23 mouse cellular contexts compared by ENCODE assay signal in the genomic region with DNA sequence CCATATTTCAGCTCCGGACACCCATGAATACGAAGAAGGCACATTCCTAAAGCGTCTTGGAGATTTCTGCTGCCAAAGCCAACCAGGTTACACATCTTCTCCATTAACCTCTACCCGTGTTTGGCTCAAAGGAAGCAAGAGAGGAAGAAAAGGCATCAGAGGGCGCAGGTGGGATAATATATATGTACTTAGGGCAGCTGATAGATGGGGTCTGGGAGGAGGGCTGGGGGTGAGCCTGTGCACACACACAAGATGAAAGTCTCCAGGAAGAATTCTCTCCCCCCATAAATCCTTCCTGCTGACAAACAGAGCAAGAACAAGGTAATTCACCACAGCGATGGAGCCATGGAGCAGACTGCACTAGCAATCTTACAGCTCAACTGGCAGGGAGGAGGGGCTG.
DNase-seq lines count a peak whose midpoint lies in the region; ATAC-seq and TF ChIP-seq lines count a peak whose summit lies in the region.
"Had no signal": no experiment of that assay in that cellular context is flagged by ENCODE, and none has a peak within 500 bp of the region (broad histone marks: within the 10 kb centered on the region; RNA-seq: fewer than 3 reads in every experiment).

No protein-coding gene starts in this region.

- H3K4me3 ChIP-seq in neural tube, embryonic 11.5 days (ENCODE audit: low read depth, low read length) = no peak overlapping the region
- no peak overlapping the region for H3K4me3 ChIP-seq in cerebellum, adult 2 months (replicated peaks; ENCODE audit: insufficient read depth, low read depth, low read length)
- H3K4me3 ChIP-seq: embryonic facial prominence, embryonic 12.5 days; forebrain, embryonic 15.5 days; gastrocnemius, adult 2 months; heart, embryonic 15.5 days; hindbrain, embryonic 13.5 days had no signal

- TF ChIP-seq CTCF in cerebellum, adult 2 months (IDR thresholded peaks at IDR 0.05; ENCODE audit: borderline replicate concordance, insufficient read depth, low read depth, low read length) = no peak

- no peak for ATAC-seq in neural tube, embryonic 11.5 days (ENCODE audit: insufficient read depth, low FRiP score, low TSS enrichment)
- ATAC-seq: CD4-positive, CD25-positive, alpha-beta regulatory T cell, adult 4 months; forebrain, embryonic 15.5 days; hindbrain, postnatal 0 days had no signal

- no peaks in the 10 kb centered on the region for H3K4me1 ChIP-seq in neural tube, embryonic 11.5 days (ENCODE audit: control insufficient read depth, insufficient read depth, low read length)
- peaks cover 6% of the 10 kb centered on the region; the same call in 1 of the 2 replicates for H3K4me1 ChIP-seq in cerebellum, adult 2 months (ENCODE audit: control insufficient read depth, insufficient read depth, low read length)
- H3K4me1 ChIP-seq: embryonic facial prominence, embryonic 12.5 days had no signal

- no peaks in the 10 kb centered on the region for H3K36me3 ChIP-seq in neural tube, embryonic 11.5 days (ENCODE audit: control insufficient read depth, insufficient read depth, low read length)
- H3K36me3 ChIP-seq: embryonic facial prominence, embryonic 12.5 days; forebrain, embryonic 15.5 days; G1E; heart, embryonic 15.5 days; hindbrain, embryonic 13.5 days had no signal

- no peak for TF ChIP-seq POLR2A in cerebellum, adult 2 months (IDR thresholded peaks at IDR 0.05; ENCODE audit: borderline replicate concordance, insufficient read depth, low read length)

- H3K9me3 ChIP-seq in neural tube, embryonic 11.5 days (ENCODE audit: control insufficient read depth, low read length) = no peaks in the 10 kb centered on the region
- H3K9me3 ChIP-seq: embryonic facial prominence, embryonic 12.5 days; forebrain, embryonic 15.5 days; heart, embryonic 15.5 days; hindbrain, embryonic 13.5 days had no signal

- 0 out of 2 replicates have a peak overlapping the region, but pooled peaks have one; percentile 14 for H3K27ac ChIP-seq in neural tube, embryonic 11.5 days (ENCODE audit: low read depth, low read length)
- H3K27ac ChIP-seq in cerebellum, adult 2 months (ENCODE audit: insufficient read depth, low read length) = no peak overlapping the region
- H3K27ac ChIP-seq: embryonic facial prominence, embryonic 12.5 days; forebrain, embryonic 15.5 days; gastrocnemius, adult 2 months; heart, embryonic 15.5 days; hindbrain, embryonic 13.5 days; hindbrain, postnatal 0 days had no signal

- H3K9ac ChIP-seq in neural tube, embryonic 11.5 days (ENCODE audit: low read length) = no peak overlapping the region
- H3K9ac ChIP-seq: embryonic facial prominence, embryonic 12.5 days; forebrain, embryonic 15.5 days; heart, embryonic 15.5 days; hindbrain, embryonic 13.5 days had no signal

- H3K27me3 ChIP-seq in neural tube, embryonic 11.5 days (ENCODE audit: control insufficient read depth, insufficient read depth, low read length) = no peaks in the 10 kb centered on the region
- no peaks in the 10 kb centered on the region for H3K27me3 ChIP-seq in cerebellum, adult 2 months (ENCODE audit: control insufficient read depth, insufficient read depth, low read length)
- H3K27me3 ChIP-seq: embryonic facial prominence, embryonic 12.5 days; forebrain, embryonic 15.5 days; heart, embryonic 15.5 days; hindbrain, embryonic 13.5 days had no signal

- DNase-seq in embryo, embryonic 10 days (ENCODE audit: low spot score) = peak; percentile 40
- DNase-seq in embryo, embryonic 9.5 days (ENCODE audit: extremely low spot score) = no peak
- DNase-seq in embryo, embryonic 11 days = peak; percentile 38
- no peak for DNase-seq in neural tube, embryonic 11.5 days (ENCODE audit: low spot score)
- DNase-seq in yolk sac, embryonic 10.5 days (ENCODE audit: low spot score) = peak; percentile 12
- no peak for DNase-seq in cerebellum, adult 2 months
- DNase-seq in adipocyte (ENCODE audit: low spot score) = no peak
- DNase-seq: adrenal gland, postnatal 10 days; B cell, adult 2 months; cerebellum, adult 18-20 months; cerebellum, postnatal 10 days; gastrocnemius, adult 2 months; gastrocnemius, postnatal 25 days; heart, adult 18-20 months; heart, postnatal 14 days had no signal

- no peak overlapping the region for H3K4me2 ChIP-seq in neural tube, embryonic 11.5 days (ENCODE audit: low read depth)
- H3K4me2 ChIP-seq: embryonic facial prominence, embryonic 12.5 days; forebrain, embryonic 15.5 days; heart, embryonic 11.5 days; heart, embryonic 15.5 days; hindbrain, embryonic 13.5 days had no signal

- 53% methylated on average over 6 of the region's 6 CpGs for WGBS in neural tube, embryonic 11.5 days
- 90% methylated on average over 6 of the region's 6 CpGs for WGBS in cerebellum, adult 2 months

Comparison
In these comparisons a context has a peak if more than half of its experiments do, and no peak if none do; other contexts are left out.
1. DNase-seq: peak in embryo, embryonic 10 days (single experiment), embryo, embryonic 11 days (single experiment) and yolk sac, embryonic 10.5 days (single experiment); none in embryo, embryonic 9.5 days (single experiment), neural tube, embryonic 11.5 days (single experiment), cerebellum, adult 2 months (0 of 2) and adipocyte (single experiment).